Mouse (Mus musculus) liver, adult 2 months (tissue): ENCODE results near the gene Sh3bp5.

Source experiments
- CTCF ChIP-seq: fragments of 200-500 bp; IDR thresholded peaks from 2 replicates; pipeline ENCODE4 v1.5.1; 2011; ENCODE audit warnings: low read depth, low read length, control low read depth
- POLR2A ChIP-seq: fragments of 200-500 bp; IDR thresholded peaks from 2 replicates; pipeline ENCODE4 v1.6.1; 2011; ENCODE audit warnings: low read length, control low read depth; ENCODE audit not compliant: insufficient read depth; ENCODE audit errors: extremely low read depth

DNA sequence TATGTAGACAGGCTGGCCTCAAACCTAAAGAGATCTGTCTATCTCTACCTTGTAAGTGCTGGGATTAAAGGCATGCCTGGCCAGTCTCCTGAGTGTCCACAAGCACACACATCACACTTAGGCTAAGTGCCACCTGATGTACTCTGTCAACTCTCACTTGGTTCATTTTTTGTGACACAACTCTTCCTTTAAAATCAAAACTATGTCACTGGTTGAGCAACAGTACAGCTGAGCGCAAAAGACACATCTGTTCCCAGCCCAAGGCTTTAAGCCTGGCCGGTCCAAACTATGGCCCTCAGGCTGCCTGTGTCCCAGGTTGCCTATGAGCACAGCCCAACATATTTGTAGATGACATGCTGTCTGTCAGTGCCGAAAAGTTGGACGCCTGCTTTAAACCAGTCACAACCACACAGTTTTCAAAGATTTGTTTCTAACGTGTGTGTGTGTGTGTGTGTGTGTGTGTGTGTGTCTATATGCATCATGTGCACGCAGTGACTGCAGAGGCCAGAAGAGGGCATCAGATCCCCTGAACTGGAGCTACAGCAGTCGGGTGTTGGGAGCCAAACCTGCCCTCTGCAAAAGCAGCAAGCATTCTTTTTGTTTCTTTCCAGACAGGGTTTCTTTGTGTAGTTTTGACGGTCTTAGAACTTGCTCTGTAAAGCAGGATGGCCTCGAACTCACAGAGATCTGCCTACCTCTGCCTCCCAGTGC lies 40.9 kb downstream of the Sh3bp5 start:
- TF ChIP-seq POLR2A: no peak
- peak; percentile 41 for TF ChIP-seq CTCF
